Mouse (Mus musculus) olfactory bulb, adult 2 months (tissue): ENCODE data around the gene Lbhd2. TPM values are rescaled to one million over a fixed set of nuclear protein-coding genes. Genes with fewer than 3 reads are reported as not detected.

Experiments
- H3K27ac ChIP-seq: fragments of 200-500 bp; 2 replicates; pipeline ENCODE4 v1.5.1; 2012; ENCODE audit warnings: low read depth, low read length; ENCODE audit not compliant: insufficient read depth
- H3K4me1 ChIP-seq: fragments of 200-500 bp; 2 replicates; pipeline ENCODE4 v1.6.1; 2012; ENCODE audit warnings: low read length; ENCODE audit not compliant: control insufficient read depth, insufficient read depth
- H3K4me3 ChIP-seq: fragments of 200-500 bp; 2 replicates; pipeline ENCODE4 v1.5.1; 2012; ENCODE audit warnings: mild to moderate bottlenecking, low read depth, low read length, moderate library complexity; ENCODE audit not compliant: insufficient read depth
- CTCF ChIP-seq: fragments of 200-500 bp; IDR thresholded peaks from 2 replicates; pipeline ENCODE4 v1.5.1; 2012; ENCODE audit warnings: low read depth, mild to moderate bottlenecking, low read length, moderate library complexity; ENCODE audit not compliant: insufficient read depth
- POLR2A ChIP-seq: fragments of 200-500 bp; IDR thresholded peaks from 2 replicates; pipeline ENCODE4 v1.6.1; 2012; ENCODE audit warnings: mild to moderate bottlenecking, low read depth, low read length, moderate library complexity; ENCODE audit not compliant: insufficient read depth
- WGBS: fragments of 180-500 bp; shearing (Covaris S2); methylation state at CpG from one replicate; pipeline ENCODE4 v1.1.7; 2018; 5-methylcytosine and 5-hydroxymethylcytosine counted together
- polyA plus RNA-seq: library from polyadenylated mRNA; stranded (reverse); fragments of >200 nt; gene quantifications from 2 replicates; pipeline ENCODE4 v1.2.4, GENCODE M21; 2012; ENCODE audit warnings: low replicate concordance; ENCODE audit not compliant: missing spikeins, insufficient read depth, insufficient read length

The Lbhd2 gene
- polyA plus RNA-seq, 1 experiment: not detected

DNA sequence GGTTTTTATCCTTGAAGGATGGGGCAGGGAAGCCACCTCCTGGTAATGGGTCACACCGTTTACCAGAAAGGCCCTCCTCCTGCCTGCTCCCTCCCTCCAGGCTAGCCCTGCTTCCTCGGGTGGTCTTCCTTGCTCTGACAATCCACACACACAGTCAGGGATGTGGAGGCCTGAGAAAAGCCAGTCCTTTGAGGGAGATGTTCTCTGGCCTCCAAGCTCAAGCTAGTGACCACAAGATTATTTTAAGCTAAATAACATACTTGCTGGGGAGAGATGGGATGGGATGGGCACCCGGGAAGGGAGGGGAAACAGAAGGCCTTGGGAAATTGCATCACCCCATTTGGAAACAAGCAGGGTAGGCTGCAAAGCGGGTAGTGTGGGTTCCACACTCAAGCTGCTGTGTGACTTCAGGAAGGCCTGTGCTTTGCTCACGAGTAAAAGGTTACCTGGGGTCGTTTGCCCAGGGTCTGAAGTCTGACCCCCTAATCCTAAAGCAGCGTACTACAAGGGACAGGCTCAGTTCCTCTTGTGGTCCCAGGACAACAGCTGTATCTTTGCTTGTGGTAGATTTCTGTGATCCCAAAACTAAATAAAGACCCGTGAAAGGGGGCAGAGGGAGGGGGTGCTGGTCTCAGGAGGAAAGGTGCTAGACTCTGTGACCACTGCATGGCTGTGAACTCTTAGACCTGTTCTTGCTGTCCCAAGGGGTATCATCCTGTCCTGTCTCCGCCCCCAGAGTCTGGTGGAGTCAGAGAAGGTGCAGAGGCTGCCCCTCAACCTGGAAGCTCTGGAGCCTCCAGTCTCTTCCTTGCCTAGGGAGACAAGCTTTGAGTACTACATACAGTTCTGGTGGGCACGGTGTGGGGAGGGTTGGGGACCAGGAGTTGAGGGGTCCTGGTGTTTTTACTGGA, 37.6 kb downstream of the Lbhd2 start:
- Histone ChIP-seq H3K4me1 (peaks cover 37% of the 10 kb centered on the region), H3K27ac (no peak overlapping the region), H3K4me3 (no peak overlapping the region)
- WGBS: 70% methylated on average over 10 of the region's 10 CpGs
- TF ChIP-seq POLR2A (no peak), CTCF (no peak)

- TF ChIP-seq POLR2A: no peak
- TF ChIP-seq CTCF: no peak
- Histone ChIP-seq H3K4me3 (no peak overlapping the region), H3K27ac (no peak overlapping the region), H3K4me1 (peaks cover 45% of the 10 kb centered on the region)
- 10% methylated on average over 52 of the region's 52 CpGs for WGBS
Measured at GRCm38 (mm10) chr12:111445161-111445889, 38.7 kb downstream of the Lbhd2 start.

- Histone ChIP-seq H3K4me3 (no peak overlapping the region), H3K27ac (no peak overlapping the region), H3K4me1 (peaks cover 52% of the 10 kb centered on the region)
- WGBS: 10% methylated on average over 27 of the region's 27 CpGs
- no peak for TF ChIP-seq POLR2A
- no peak for TF ChIP-seq CTCF
Measured at GRCm38 (mm10) chr12:111445890-111446613, 39.4 kb downstream of the Lbhd2 start.

DNA sequence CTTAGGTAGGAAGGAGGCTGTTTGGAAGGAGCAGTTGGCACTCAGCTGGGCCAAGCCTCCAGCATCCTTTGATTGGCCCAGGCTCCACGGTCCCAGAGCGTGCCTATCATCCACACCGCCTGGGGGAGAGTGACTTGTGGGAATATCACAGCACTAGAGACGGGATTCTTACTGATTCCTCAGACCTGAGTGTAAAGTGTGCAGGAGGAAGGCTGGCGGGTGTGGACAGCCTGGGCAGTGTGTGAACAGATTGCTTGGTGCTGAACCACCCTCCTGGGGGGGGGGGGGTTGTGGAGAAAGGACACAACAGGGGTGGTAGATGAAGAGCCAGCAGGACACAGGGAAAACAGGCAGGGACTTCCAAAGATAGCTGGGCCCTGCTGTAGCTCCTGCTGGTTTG, 40.1 kb downstream of the Lbhd2 start:
- H3K4me1 ChIP-seq: peaks cover 47% of the 10 kb centered on the region
- 64% methylated on average over 5 of the region's 5 CpGs for WGBS
- H3K4me3 ChIP-seq: no peak overlapping the region
- TF ChIP-seq POLR2A: no peak
- TF ChIP-seq CTCF: no peak
- no peak overlapping the region for H3K27ac ChIP-seq

- TF ChIP-seq CTCF (no peak), POLR2A (no peak)
- no peak overlapping the region for H3K27ac ChIP-seq
- peaks cover 41% of the 10 kb centered on the region for H3K4me1 ChIP-seq
- H3K4me3 ChIP-seq: no peak overlapping the region
- WGBS: 48% methylated on average over 9 of the region's 9 CpGs
Measured at GRCm38 (mm10) chr12:111447350-111447749, 40.7 kb downstream of the Lbhd2 start.

DNA sequence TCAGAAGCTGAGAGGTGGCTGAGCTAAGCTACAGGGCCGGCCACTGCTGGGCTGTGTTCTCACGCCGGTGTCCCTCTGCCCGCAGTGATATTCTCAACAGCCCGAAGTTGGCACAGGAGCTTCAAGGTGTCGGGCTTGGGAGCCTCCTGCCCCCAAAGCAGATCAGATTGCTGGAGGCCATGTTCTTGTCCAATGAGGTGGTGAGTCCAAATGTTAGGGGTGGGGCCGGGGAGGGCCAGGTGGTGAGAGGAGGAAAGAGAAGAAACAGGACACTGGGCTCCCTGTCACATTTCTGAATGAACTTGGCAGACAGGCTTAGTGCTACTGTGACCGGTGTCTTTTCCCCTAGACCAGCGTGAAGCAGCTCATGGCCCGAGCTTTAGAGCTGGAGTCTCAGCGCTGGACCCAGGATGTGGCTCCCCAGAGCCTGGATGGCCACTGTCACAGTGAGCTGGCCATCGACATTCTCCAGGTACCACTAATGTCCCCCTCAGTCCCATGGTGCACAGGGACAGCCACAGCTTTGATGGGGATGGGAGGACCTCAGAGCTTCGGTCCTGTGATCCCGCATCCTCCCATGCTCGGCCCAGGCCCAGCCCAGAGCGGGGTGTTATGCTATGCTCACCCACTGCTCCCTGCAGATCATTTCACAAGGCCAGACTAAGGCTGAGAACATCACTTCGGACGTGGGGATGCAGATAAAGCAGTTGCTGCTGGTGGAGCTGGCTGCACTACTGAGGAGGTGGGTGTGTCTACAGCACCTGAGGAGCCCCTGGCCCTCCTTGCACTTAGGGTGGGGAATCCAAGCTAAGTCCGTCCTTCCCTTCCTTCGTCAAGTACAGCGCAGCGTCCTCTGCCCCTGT, 41.5 kb downstream of the Lbhd2 start:
- WGBS: 39% methylated on average over 22 of the region's 22 CpGs
- Histone ChIP-seq H3K4me1 (peaks cover 36% of the 10 kb centered on the region), H3K4me3 (no peak overlapping the region), H3K27ac (no peak overlapping the region)
- no peak for TF ChIP-seq POLR2A
- 0 out of 2 replicates have a peak, but pooled peaks have one; percentile 2 for TF ChIP-seq CTCF

GRCm38 (mm10) chr12:111448931-111449705, 42.5 kb downstream of the Lbhd2 start:
- no peak overlapping the region for H3K27ac ChIP-seq
- TF ChIP-seq CTCF: no peak
- no peak for TF ChIP-seq POLR2A
- peaks cover 36% of the 10 kb centered on the region for H3K4me1 ChIP-seq
- WGBS: 40% methylated on average over 14 of the region's 14 CpGs
- no peak overlapping the region for H3K4me3 ChIP-seq
